Mouse (Mus musculus) liver, embryonic 14.5 days (tissue): ENCODE results near the gene Exoc6b.

Source experiments
- CTCF ChIP-seq: IDR thresholded peaks from 2 replicates; pipeline ENCODE4 v1.5.1; 2016; ENCODE audit warnings: antibody characterized with exemption, low read depth, control low read depth
- EP300 ChIP-seq: IDR thresholded peaks from 2 replicates; pipeline ENCODE4 v1.6.1; 2016; ENCODE audit warnings: antibody characterized with exemption, low read depth

DNA sequence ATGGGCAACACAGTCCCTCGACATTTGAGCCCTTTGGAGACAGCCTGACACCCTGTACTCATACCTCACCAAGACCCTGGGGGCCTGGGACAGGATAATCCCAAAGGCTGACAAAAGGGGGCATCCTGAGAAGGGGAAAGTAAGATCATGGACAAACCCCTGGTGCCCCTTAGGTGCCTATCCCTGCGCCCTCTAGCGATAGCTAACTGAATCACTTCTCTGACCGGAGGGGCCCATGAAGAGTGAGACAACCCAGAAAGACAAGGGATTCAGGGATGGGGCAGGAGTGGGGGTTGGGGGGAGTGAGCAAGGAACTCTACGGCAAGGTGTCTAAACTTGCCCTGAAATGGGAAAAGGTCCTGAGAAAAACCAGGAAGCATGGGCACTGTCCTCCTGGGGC lies 490.4 kb downstream of the Exoc6b start:
- TF ChIP-seq CTCF (peak; percentile 71), EP300 (no peak)
